Mouse (Mus musculus): ENCODE measurements at regions not wholly inside any gene's neighbourhood (a gene's known extent, or its start where the extent isn't known, plus 50 kb on each side); places are given as distances from the start of the nearest gene placed in this dataset.
A peak's percentile ranks its signal among the peaks of the same experiment; 100 is the strongest.

- DNase-seq (ENCODE audit: low spot score in 2 of 2): no peak
These were observed 192.3 kb upstream of the Slc30a5 start for GRCm38 (mm10) chr13:101025488-101025887.

- no peak for DNase-seq (ENCODE audit: low spot score in 2 of 2)
These were observed 191.7 kb upstream of the Slc30a5 start for GRCm38 (mm10) chr13:101024971-101025370.

- no peak for DNase-seq (ENCODE audit: low spot score in 2 of 2)
These were observed 186.0 kb upstream of the Slc30a5 start for GRCm38 (mm10) chr13:101019272-101019676.

- DNase-seq (ENCODE audit: low spot score in 2 of 2): no peak
These were observed 183.8 kb upstream of the Slc30a5 start for GRCm38 (mm10) chr13:101017041-101017440.

GRCm38 (mm10) chr13:101016181-101016580, 183.0 kb upstream of the Slc30a5 start:
- no peak for DNase-seq (ENCODE audit: low spot score in 2 of 2)

- no peak for DNase-seq (ENCODE audit: low spot score in 2 of 2)
These were observed 182.2 kb upstream of the Slc30a5 start for GRCm38 (mm10) chr13:101015435-101015834.

GRCm38 (mm10) chr13:101013604-101014003, 180.4 kb upstream of the Slc30a5 start:
- no peak for DNase-seq (ENCODE audit: low spot score in 2 of 2)

- DNase-seq (ENCODE audit: low spot score in 2 of 2): no peak
These were observed 157.4 kb upstream of the Slc30a5 start for GRCm38 (mm10) chr13:100990646-100991045.

GRCm38 (mm10) chr13:100988671-100989531, 155.7 kb upstream of the Slc30a5 start:
- DNase-seq (ENCODE audit: low spot score in 2 of 2): no peak

- no peak for DNase-seq (ENCODE audit: low spot score in 2 of 2)
These were observed 154.9 kb upstream of the Slc30a5 start for GRCm38 (mm10) chr13:100988116-100988515.

- DNase-seq (ENCODE audit: low spot score in 2 of 2): no peak
These were observed 142.5 kb upstream of the Slc30a5 start for GRCm38 (mm10) chr13:100975741-100976140.

GRCm38 (mm10) chr13:100971080-100972017, 138.1 kb upstream of the Slc30a5 start:
- DNase-seq (ENCODE audit: low spot score in 2 of 2): no peak

- no peak for DNase-seq (ENCODE audit: low spot score in 2 of 2)
These were observed 129.7 kb upstream of the Slc30a5 start for GRCm38 (mm10) chr13:100962811-100963540.

GRCm38 (mm10) chr13:100954598-100955251, 121.5 kb upstream of the Slc30a5 start:
- DNase-seq (ENCODE audit: low spot score in 2 of 2): no peak

GRCm38 (mm10) chr13:100954106-100954505, 120.9 kb upstream of the Slc30a5 start:
- DNase-seq (ENCODE audit: low spot score in 2 of 2): no peak

GRCm38 (mm10) chr13:100951185-100951508, 117.9 kb upstream of the Slc30a5 start:
- DNase-seq (ENCODE audit: low spot score in 2 of 2): no peak

- DNase-seq (ENCODE audit: low spot score in 2 of 2): no peak
These were observed 117.3 kb upstream of the Slc30a5 start for GRCm38 (mm10) chr13:100950348-100951184.

- DNase-seq (ENCODE audit: low spot score in 2 of 2): no peak
These were observed 110.1 kb upstream of the Slc30a5 start for GRCm38 (mm10) chr13:100943206-100943848.

GRCm38 (mm10) chr13:100940791-100941190, 107.6 kb upstream of the Slc30a5 start:
- DNase-seq (ENCODE audit: low spot score in 2 of 2): no peak

- peak; percentile 15 to 18 for DNase-seq (ENCODE audit: low spot score in 2 of 2)
These were observed 106.5 kb upstream of the Slc30a5 start for GRCm38 (mm10) chr13:100939677-100940076.
